Mouse (Mus musculus): ENCODE data around the gene Zbtb39. TPM values are rescaled to one million over a fixed set of nuclear protein-coding genes. Genes with fewer than 3 reads are reported as not detected.

The Zbtb39 gene
- total RNA-seq (2021) = 10 to 100 TPM; 10.4 to 10.7 TPM
- long read RNA-seq, partial matches to known transcripts = 0 of 1 reads
- long read RNA-seq, other reads (novel, unspliced or antisense) = 1 of 1 reads

DNA sequence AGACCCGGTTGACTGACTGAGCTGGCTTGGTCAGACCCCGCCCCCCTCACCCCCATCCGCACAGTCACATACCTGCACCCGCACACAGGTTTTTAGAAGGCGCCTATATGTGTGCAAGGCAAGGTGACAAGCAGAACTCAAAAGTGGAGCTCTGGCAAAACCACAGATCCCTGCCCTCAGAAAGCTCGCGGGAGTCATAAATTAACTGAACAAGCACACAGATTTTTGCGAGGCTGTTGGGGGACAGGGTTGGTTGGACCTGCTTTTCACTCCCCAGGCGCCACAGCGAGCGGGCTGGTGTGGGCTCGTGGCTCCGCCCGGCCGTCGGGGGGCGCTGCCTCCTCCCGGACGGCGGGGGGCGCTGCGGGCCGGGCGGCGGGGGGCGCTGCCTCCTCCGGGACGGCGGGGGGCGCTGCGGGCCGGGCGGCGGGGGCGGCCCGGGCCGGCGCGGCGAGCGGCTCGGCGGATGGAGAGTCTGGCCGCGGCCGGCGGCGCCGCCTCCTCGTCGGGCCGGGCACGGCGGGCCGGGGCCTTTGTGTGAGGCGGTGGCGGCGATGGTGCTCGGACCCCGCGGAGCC lies at the start of gene Zbtb39:
Zbtb39 (plus strand) TSS at position 456 of the 578 bp plus-strand sequence.
- DNase-seq (ENCODE audit: low spot score in 2 of 2) = peak; percentile 73 to 89

DNA sequence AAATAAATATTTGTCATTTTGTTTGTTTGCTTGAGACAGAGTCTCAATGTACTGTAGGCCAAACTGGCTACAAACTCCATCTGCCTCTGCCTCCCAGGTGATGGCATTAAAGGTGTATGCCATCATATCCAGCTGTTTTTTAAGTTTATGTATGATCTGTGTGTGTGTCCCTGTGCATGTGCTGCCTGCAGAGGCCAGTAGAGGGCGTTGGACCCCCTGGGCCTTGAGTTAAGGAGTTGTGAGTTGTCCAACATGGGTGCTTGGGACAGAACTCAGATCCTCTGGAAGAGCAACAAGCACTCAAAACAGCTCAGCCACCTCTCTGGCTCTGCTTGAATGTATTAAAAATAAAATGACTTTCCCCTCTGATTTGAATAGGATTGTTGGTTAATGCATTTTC lies 48.3 kb upstream of the Zbtb39 start:
- no peak for DNase-seq (ENCODE audit: low spot score in 2 of 2)

DNA sequence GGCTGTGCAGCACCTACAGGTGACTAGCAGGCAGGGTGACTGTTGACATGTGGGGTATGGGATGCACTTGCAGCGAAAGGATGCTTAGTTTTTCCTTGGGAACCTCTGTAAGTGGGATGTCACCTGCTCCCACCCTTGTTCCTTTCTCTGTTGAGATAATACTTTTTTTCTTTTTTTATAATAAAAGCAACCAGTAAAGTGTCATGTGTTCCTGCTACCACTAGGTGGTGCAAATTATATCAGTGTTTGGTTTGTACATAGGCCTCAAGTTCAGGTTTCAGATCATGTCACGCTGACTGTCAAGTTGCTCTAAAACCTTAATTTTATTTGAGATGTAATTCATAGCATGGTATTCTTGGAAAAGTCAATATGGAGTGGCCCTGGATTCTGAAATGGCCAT lies 44.7 kb upstream of the Zbtb39 start:
- DNase-seq (ENCODE audit: low spot score in 2 of 2) = no peak

DNA sequence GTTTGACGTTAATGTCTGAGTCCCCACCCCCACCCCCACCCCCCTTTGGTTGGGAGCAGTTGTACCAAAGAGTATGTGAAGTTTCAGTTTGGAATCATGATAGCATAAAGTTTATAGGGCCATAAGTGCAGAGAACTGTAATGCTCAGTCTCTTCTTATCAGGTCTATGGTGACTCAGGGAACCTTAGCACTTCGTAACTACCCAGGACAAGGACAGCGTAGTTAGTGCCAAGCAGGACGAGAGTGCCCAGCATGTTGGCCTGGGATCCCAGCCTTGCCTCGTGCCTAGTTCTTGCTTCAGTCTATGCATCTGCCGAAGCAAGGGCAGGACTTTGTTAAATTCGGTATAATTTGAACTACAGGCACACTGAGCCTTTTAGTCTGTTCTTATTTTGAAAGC lies 43.6 kb upstream of the Zbtb39 start:
- DNase-seq (ENCODE audit: low spot score in 2 of 2) = no peak

DNA sequence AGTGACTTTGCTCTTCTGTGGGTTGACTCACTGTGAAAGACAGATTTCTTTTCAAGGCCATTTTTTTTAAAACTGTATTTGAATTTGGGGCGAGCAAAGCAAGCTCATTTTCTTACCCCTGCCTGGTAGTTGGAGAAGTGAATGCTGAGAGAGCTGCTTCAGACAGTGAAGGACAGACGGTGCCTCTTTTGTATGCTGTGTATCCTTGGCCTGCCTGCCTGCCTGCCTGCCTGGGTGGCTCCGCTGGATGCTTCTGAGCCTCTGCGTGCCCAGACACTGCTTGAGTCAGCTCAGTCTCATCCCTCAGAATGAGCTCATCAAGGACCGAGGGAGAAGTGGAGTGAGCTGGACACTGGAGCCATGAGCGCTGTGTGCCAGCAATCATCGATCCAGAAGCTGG lies 40.4 kb upstream of the Zbtb39 start:
- no peak for DNase-seq (ENCODE audit: low spot score in 2 of 2)

DNA sequence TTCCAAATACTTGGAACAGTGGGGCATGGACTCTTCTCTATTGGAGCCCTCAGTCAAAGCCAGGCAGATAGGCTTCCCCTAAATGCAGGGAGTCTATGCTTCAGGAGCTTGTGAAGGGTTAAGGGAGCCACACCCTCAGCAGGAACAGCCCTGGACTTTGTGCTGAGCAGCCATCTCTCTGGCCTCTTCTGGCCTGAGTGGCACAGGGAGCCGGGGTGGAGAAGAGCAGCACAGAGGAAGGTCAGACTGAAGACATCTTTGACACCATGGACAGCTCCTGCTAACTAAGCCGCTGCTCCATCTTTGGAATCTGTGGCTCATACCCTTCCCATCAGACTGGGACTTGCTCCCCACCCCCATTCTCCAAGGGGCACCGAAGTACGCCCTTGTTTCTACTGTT lies 36.0 kb upstream of the Zbtb39 start:
- no peak for DNase-seq (ENCODE audit: low spot score in 2 of 2)

DNA sequence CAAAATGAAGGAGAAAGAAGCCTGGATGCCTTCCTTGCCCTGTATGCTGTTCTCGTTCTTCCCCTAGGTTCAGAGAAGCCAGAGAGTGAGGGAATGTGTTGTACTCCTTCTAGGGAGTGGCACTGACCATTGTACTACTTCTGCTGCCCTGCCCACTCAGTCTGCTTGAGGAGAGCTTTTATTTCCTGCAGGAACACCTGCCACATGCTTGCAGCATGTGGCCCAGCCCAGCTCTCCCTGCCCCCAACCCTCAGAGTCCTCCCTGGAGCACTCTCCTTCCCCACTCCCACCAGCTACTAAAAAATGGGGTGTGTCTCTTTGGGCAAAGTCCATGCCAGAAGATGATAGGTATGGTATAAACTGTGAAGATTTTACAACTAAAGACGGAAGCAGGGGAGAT lies 35.0 kb upstream of the Zbtb39 start:
- DNase-seq (ENCODE audit: low spot score in 2 of 2) = no peak

DNA sequence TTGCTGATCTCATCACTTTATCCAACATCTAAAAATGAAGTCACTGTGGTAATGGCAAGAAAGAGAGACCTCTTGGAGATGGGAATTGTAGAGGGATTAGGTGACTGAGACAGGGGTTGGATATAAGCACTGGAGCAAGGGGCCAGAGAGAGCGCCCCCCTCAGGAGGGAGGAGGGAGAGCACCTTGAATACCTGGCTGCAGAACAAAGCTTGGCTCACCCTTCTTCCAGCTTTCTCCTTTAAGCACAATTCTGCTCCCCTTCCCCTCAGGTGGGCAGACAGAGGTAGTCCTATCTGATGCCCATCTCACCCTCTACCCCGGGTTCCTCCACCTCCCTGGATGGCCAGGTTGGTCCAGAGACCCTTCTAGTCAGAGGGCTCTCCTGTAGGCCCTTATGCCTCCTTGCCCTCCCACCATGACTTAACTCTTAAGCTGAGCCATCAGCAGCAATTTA lies 34.5 kb upstream of the Zbtb39 start, which contains the start of gene Myo1a:
Myo1a (plus strand) TSS at position 405 of the 455 bp plus-strand sequence.
- DNase-seq (ENCODE audit: low spot score in 2 of 2) = no peak

DNA sequence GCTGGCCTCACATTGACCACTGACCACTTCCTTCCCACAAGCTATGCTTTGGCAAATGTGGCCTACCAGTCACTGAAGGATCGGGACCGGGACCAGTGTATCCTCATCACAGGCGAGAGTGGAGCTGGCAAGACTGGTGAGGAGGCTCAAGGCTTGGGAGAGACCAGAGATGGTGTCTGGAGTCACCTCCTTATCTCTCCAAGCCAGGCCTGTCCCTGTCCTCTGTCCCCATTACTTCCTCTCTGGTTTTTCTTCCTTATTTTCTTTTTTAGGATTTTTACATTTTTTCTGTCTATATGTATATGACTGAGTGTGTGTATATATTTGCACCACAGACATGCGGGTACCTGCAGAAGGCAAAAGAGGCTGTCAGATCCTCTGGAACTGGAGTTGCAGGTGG lies 33.6 kb upstream of the Zbtb39 start:
- DNase-seq (ENCODE audit: low spot score in 2 of 2) = no peak

DNA sequence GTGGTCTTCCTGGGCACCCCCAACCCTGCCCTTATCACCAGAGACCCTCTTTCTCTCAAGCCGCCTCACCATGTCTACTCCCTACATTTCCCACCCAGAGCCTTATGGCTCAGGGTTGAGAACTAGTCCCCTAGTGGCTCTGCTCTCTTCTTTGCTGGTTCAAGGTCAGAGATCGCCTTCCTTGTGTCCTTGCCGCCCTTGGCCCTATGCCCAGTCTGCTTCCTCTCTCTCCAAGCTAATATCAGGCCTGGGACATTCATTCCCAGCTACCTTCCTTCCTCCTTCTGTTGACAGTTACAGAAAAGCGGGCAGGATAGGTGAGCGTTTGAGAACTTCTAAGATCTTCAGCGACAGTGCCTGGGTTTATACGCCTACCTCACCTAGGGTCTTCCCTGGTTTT lies 31.6 kb upstream of the Zbtb39 start:
- DNase-seq (ENCODE audit: low spot score in 2 of 2) = no peak

DNA sequence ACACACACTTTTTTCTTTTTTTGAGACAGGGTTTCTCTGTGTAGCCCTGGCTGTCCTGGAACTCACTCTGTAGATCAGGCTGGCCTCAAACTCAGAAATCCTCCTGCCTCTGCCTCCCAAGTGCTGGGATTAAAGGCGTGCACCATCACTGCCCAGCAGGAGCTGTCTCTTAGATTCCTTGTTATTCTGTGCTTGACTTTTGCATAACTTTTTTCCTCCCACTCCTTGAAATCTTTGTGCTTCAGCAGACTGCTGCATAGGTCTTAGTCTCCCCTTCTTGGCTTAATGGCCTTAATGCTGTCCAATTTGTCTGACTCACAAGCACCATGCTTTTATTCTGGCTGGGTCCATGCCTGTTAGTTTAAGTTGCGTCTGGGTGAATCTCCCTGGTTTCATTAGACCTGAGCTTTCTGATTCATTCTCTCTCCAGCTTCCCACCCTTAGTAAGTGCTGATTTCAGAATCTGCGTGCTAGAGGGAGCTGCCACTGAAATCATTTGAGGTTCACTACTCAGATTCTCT lies 30.4 kb upstream of the Zbtb39 start:
- DNase-seq (ENCODE audit: low spot score in 2 of 2) = no peak

DNA sequence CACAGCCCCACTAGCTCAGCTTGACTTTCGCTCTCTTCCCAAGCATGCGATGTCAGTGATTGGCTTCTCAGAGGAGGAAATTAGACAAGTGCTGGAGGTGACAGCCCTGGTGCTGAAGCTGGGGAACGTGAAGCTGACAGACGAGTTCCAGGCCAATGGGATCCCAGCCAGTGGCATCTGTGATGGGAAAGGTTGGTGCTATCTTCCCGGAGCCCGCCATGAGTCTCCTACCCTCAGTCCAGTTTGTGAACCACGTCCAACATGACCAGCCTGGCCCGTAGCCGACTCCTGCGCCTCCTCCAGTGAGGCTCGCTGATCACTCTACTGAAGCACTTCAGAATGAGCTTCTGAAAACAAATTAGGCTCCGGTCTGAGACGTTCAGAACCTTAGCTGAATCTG lies 29.0 kb upstream of the Zbtb39 start:
- DNase-seq (ENCODE audit: low spot score in 2 of 2) = no peak

DNA sequence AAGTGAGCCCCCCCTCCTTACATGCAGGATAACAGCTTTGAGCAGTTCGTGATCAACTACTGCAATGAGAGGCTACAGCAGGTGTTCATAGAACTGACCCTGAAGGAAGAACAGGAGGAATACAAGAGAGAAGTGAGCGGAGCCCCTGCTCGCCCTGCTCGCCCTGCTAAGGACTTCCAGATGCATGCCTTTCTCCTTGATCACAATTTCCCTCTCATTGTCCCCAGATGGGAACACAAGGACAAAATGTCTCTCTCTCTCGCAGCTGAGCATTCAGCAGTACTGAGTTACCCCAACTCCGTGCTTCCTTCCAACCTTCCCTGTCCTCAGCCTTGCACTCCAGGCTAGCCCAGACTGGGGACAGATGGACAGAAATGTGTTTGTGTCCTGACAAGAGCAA lies 26.6 kb upstream of the Zbtb39 start:
- no peak for DNase-seq (ENCODE audit: low spot score in 2 of 2)

DNA sequence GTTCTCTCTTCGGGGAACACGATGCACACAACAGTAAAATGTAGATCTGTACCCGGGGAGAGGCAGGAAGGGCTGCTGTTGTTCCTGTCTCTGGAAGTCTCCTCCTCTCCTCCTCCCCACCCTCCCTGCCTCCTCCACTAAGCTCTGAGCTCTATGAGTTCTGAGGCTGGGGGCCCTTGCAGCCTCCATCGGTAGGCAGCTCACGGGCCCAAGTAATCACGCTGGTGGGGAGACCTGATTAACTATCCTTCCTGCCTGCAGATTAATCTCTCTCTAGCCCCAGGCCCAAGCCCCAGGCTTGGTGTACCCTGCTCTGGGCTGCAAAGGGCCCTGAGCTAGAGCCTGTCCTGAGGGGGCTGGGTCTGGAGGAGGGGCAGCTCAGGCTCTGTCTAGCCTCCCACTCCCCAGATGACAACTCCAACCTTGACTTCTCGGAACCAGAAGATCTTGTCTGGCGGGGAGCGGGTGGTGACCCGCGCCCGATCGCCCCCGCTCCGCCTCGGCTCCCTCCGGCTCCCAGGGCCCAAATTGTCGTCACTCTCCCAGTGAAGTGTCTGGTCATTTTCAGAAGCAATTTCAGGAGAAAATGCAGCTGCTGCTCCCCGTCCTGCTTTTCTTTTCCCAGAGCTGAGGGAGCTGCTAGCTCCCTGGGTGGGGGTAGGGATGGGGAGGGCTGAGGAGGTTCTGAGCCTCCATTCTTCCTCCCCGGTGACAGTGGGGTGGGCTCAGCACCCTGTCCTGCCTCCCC lies 17.5 kb upstream of the Zbtb39 start:
- DNase-seq (ENCODE audit: low spot score in 2 of 2) = no peak

DNA sequence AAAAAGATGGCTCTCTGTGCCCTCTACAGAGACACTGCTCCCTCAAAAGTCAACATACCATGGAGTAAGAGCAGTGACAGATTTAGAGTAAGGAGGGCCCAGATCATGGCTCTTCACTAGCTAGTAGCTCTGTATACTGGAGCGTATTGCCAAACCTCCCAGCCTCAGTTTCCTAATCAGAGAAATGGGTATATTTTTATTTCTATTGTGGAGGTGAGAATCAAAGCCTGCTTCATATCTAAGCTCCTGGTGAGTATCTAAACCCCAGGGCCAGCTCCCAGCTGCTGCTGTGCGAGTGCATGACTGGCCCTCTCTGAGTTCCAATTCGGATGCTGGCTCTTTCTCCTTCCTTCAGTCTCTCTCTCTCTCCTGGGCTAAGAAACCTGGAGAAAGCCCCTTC lies 15.2 kb upstream of the Zbtb39 start, which contains the start of gene Tac2:
Tac2 (plus strand) TSS at position 301 of the 400 bp plus-strand sequence.
- DNase-seq (ENCODE audit: low spot score in 2 of 2) = no peak

DNA sequence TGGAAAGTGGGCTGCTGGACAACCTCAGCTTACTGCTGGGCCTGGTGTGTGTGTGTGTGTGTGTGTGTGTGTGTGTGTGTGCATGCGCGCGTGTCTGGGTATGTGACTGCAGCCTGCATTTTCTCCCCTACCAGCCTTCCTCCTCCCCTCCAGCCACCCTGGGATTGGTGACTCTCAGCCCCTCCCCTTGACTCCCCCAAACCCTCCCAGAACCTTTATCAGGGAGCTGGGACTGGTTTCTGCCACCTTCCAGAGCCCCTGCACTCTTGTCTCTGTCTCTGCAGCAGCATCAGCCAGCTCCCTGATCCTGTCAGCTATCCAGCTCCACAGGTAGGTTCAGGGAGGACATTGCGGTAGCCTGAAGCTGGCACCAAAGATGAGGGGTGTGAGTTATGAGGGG lies 14.2 kb upstream of the Zbtb39 start:
- DNase-seq (ENCODE audit: low spot score in 2 of 2) = no peak

DNA sequence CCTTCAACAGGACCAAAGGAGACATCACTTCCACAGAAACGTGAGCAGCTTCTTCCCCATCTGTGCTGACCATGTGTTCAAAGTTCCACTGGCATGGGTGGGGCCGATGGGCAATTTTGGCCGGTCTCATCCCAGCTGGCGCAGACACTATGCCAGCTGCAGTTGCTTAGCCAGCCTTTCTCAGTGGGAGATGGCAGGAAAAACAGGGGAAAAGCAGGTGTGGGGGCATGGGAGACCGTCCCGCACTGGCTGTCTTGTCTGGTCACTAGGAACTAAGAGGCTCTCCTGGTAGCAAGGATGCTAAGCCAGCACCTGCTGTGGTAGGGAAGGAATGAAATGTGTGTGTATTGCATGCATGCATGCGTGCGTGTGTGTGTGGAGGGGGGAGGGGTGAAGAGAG lies 10.9 kb upstream of the Zbtb39 start:
- peak; percentile 36 to 49 for DNase-seq (ENCODE audit: low spot score in 2 of 2)

DNA sequence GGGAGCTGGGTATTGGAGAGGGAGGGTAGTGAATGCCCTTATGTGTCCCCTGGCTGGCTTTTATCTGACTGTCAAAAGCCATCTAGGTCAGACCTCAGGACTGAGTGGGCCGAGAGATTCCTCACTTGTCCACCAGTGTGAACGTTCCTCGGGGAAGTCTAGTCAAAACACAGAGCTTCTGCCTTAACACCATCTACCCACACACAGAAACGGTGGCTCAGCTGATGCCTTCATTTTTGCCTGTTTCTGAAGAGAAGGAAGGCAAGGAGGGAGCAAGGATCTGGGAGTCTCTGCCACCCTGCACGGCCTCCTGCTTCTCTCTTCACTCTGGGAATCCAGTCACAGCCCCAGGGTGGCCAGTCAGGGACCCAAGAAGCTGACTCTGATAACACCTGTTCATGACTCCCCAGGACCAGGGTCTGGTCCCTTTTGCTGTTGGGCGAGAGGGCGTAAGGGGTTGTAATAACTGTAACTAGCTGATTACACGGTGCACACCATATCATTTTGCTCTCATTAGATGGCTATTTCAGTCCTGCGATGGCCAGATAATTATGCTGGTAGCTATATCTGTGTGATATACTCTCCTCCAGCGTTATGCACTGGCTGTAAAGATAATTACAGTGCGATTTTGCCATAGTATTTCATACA lies 8.9 kb upstream of the Zbtb39 start:
- DNase-seq (ENCODE audit: low spot score in 2 of 2) = no peak

DNA sequence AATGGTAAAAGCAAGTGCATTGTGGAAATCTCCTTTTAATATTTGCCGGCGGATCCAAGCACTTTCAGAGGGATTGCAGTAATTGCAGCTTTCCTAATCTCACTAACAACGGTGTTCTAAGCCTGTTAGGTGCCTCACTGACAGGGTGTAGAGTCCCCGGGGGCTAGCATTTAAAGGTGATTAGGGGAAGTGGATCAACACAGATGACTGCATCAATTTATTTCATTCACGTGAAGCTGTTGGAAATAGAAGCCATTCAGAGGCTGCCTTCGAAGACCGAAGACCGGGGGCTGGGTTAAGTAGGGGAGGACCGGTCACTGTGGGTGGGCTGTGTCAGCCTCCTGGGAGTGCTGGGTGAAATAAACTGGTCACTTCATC lies 8.4 kb upstream of the Zbtb39 start:
- DNase-seq (ENCODE audit: low spot score in 2 of 2) = no peak

DNA sequence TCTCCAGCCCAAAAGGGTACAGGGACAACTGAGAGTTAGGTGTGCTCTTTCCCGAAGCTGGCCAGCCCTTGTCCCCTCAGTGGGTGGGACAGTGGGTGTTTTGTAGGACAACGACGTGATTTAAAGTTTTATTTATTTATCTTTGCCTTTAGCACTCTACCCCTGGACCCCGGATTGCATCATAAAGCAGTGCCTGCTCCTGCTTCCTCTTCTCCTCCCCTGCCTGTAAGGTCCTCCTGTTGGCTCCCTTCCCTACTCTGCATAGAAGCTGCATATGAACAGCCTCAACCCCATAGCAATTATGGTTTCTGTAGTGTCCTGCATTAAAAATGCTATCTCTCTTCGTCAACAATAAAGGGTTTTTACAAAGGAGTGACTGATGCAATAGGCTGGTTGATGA lies 7.9 kb upstream of the Zbtb39 start:
- DNase-seq (ENCODE audit: low spot score in 2 of 2) = no peak

DNA sequence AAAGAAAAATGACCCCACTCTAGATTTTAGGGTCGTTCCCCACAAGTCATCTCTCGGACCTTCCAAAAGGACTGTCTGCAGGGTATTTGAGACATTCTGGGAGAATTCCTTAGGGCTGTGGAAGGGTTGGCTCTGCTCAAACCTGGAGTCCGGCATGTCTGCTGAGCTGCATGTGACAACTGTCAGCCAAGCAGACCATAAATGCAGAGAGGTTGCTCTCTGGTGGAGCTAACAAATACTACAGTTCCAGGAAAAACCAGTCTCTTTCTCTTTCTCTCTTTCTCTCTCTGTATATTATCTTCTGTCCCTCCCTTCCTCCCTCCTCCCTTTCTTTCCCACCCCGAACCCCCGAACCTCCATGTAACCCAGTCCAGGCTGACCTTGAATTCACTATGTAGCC lies 4.9 kb upstream of the Zbtb39 start:
- no peak for DNase-seq (ENCODE audit: low spot score in 2 of 2)

DNA sequence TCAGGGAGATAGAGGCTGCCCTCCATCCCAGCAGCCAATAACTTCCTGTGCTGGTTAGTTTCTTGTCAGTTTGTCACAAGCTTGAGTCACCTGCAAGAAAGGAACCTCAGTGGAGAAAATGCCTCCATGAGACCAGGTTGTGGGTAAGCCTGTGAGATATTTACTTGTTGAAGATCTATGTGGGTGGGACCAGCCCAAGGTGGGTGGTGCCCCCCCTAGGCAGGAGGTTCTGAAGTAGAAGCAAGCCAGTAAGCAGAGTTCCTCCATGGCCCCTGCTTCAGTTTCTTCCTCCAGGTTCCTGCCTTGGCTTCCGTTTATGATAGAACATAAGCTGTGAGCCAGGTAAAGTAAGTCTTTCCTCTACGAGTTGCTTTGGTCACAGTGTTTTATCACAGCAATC lies 3.1 kb upstream of the Zbtb39 start:
- DNase-seq (ENCODE audit: low spot score in 2 of 2) = no peak
